Mouse (Mus musculus) neural tube, embryonic 11.5 days (tissue): ENCODE data around the gene Pate2. TPM values are rescaled to one million over a fixed set of nuclear protein-coding genes. Genes with fewer than 3 reads are reported as not detected.
A peak's percentile ranks its signal among the peaks of the same experiment; 100 is the strongest.

Experiments
- ATAC-seq: fragments of 200-750 bp; cut with Nextera tagmentation; 2 replicates; pipeline ENCODE4 v1.8.0; 2017; ENCODE audit warnings: moderate number of reproducible peaks, mild to moderate bottlenecking, moderate TSS enrichment, moderate library complexity; ENCODE audit not compliant: insufficient read depth, low FRiP score, low TSS enrichment
- DNase-seq: peaks from one replicate; pipeline ENCODE4 v3.0.0-alpha.2; 2015; ENCODE audit warnings: low spot score
- H3K27ac ChIP-seq: fragments of 300-500 bp; sonication (generic); 2 replicates; pipeline ENCODE4 v1.5.1; 2014; ENCODE audit warnings: low read depth, mild to moderate bottlenecking, low read length
- H3K27me3 ChIP-seq: fragments of 300-500 bp; sonication (generic); 2 replicates; pipeline ENCODE4 v1.6.1; 2014; ENCODE audit warnings: mild to moderate bottlenecking, low read length, mixed read lengths; ENCODE audit not compliant: control insufficient read depth, insufficient read depth
- H3K36me3 ChIP-seq: fragments of 300-500 bp; sonication (generic); 2 replicates; pipeline ENCODE4 v1.6.1; 2014; ENCODE audit warnings: mild to moderate bottlenecking, low read length, moderate library complexity, mixed read lengths; ENCODE audit not compliant: control insufficient read depth, insufficient read depth
- H3K4me1 ChIP-seq: fragments of 300-500 bp; sonication (generic); 2 replicates; pipeline ENCODE4 v1.6.1; 2014; ENCODE audit warnings: low read length, mixed read lengths; ENCODE audit not compliant: control insufficient read depth, insufficient read depth
- H3K4me2 ChIP-seq: fragments of 300-500 bp; sonication (generic); 2 replicates; pipeline ENCODE4 v1.6.1; 2014; ENCODE audit warnings: low read depth, mild to moderate bottlenecking, moderate library complexity
- H3K4me3 ChIP-seq: fragments of 300-500 bp; sonication (generic); 2 replicates; pipeline ENCODE4 v1.5.1; 2014; ENCODE audit warnings: low read depth, low read length
- H3K9ac ChIP-seq: fragments of 300-500 bp; sonication (generic); 2 replicates; pipeline ENCODE4 v1.6.1; 2014; ENCODE audit warnings: mild to moderate bottlenecking, low read length
- H3K9me3 ChIP-seq: fragments of 300-500 bp; sonication (generic); 2 replicates; pipeline ENCODE4 v1.6.1; 2016; ENCODE audit warnings: low read length; ENCODE audit not compliant: control insufficient read depth
- WGBS: fragments of 180-500 bp; shearing (Covaris S2); extraction: QIAGEN DNeasy Blood & Tissue Kit; methylation state at CpG from one replicate; pipeline ENCODE4 v1.1.7; 2014; 5-methylcytosine and 5-hydroxymethylcytosine counted together
- polyA plus RNA-seq: library from polyadenylated mRNA; unstranded; fragments of >200 nt; fragmentation: Nextera tagmentation; extraction: Ambion mirVana; gene quantifications from 2 replicates; pipeline ENCODE4 v1.2.1, GENCODE M21; 2014

Gene Pate2
- polyA plus RNA-seq, 1 experiment from 2014 or later = 0.53 TPM

- Histone ChIP-seq H3K27ac (no peak overlapping the region), H3K4me1 (no peaks in the 10 kb centered on the region), H3K4me3 (no peak overlapping the region), H3K27me3 (no peaks in the 10 kb centered on the region), H3K36me3 (no peaks in the 10 kb centered on the region), H3K9me3 (no peaks in the 10 kb centered on the region), H3K9ac (no peak overlapping the region), H3K4me2 (no peak overlapping the region)
- DNase-seq = no peak
- no peak for ATAC-seq
- 66% methylated on average over 9 of the region's 9 CpGs for WGBS
These were observed 36.8 kb upstream of the Pate2 start for GRCm38 (mm10) chr9:35533266-35533665.

GRCm38 (mm10) chr9:35535110-35535509, 35.0 kb upstream of the Pate2 start:
- peak; percentile 86 for ATAC-seq

GRCm38 (mm10) chr9:35535876-35536275, 34.2 kb upstream of the Pate2 start:
- Histone ChIP-seq H3K4me3 (no peak overlapping the region), H3K27me3 (no peaks in the 10 kb centered on the region), H3K4me2 (no peak overlapping the region), H3K27ac (no peak overlapping the region), H3K9ac (no peak overlapping the region), H3K9me3 (no peaks in the 10 kb centered on the region), H3K36me3 (no peaks in the 10 kb centered on the region), H3K4me1 (no peaks in the 10 kb centered on the region)
- 87% methylated on average over 4 of the region's 4 CpGs for WGBS
- DNase-seq = no peak
- no peak for ATAC-seq

More at GRCm38 (mm10) chr9:35535110-35535509, 35.0 kb upstream of the Pate2 start:
- Histone ChIP-seq H3K36me3 (no peaks in the 10 kb centered on the region), H3K9me3 (no peaks in the 10 kb centered on the region), H3K9ac (no peak overlapping the region), H3K4me2 (no peak overlapping the region), H3K4me1 (no peaks in the 10 kb centered on the region), H3K27me3 (no peaks in the 10 kb centered on the region), H3K4me3 (no peak overlapping the region), H3K27ac (no peak overlapping the region)
- DNase-seq = peak; percentile 77
- 15% methylated on average over 2 of the region's 2 CpGs for WGBS

- Histone ChIP-seq H3K9me3 (no peaks in the 10 kb centered on the region), H3K9ac (no peak overlapping the region), H3K4me1 (no peaks in the 10 kb centered on the region), H3K36me3 (no peaks in the 10 kb centered on the region), H3K27ac (no peak overlapping the region), H3K4me2 (no peak overlapping the region), H3K4me3 (no peak overlapping the region), H3K27me3 (no peaks in the 10 kb centered on the region)
- DNase-seq (no peak), ATAC-seq (no peak)
- 84% methylated on average over 13 of the region's 13 CpGs for WGBS
These were observed 30.9 kb upstream of the Pate2 start for GRCm38 (mm10) chr9:35539001-35539750.

- Histone ChIP-seq H3K9ac (no peak overlapping the region), H3K27ac (no peak overlapping the region), H3K4me3 (no peak overlapping the region), H3K9me3 (no peaks in the 10 kb centered on the region), H3K4me2 (no peak overlapping the region), H3K4me1 (no peaks in the 10 kb centered on the region), H3K36me3 (no peaks in the 10 kb centered on the region), H3K27me3 (no peaks in the 10 kb centered on the region)
- no peak for DNase-seq
- 90% methylated on average over 5 of the region's 5 CpGs for WGBS
- no peak for ATAC-seq
These were observed 29.1 kb upstream of the Pate2 start for GRCm38 (mm10) chr9:35541024-35541423.

GRCm38 (mm10) chr9:35541488-35541887, 28.6 kb upstream of the Pate2 start:
- DNase-seq (peak; percentile 85), ATAC-seq (peak; percentile 56)
- Histone ChIP-seq H3K4me1 (no peaks in the 10 kb centered on the region), H3K27ac (no peak overlapping the region), H3K4me3 (no peak overlapping the region), H3K27me3 (no peaks in the 10 kb centered on the region), H3K9me3 (no peaks in the 10 kb centered on the region), H3K36me3 (no peaks in the 10 kb centered on the region), H3K9ac (no peak overlapping the region), H3K4me2 (no peak overlapping the region)
- WGBS = 9% methylated on average over 6 of the region's 6 CpGs

GRCm38 (mm10) chr9:35541941-35542340, 28.1 kb upstream of the Pate2 start:
- no peak for DNase-seq
- Histone ChIP-seq H3K4me3 (no peak overlapping the region), H3K9me3 (no peaks in the 10 kb centered on the region), H3K36me3 (no peaks in the 10 kb centered on the region), H3K27me3 (no peaks in the 10 kb centered on the region), H3K9ac (no peak overlapping the region), H3K4me1 (no peaks in the 10 kb centered on the region), H3K27ac (no peak overlapping the region), H3K4me2 (no peak overlapping the region)
- WGBS = 75% methylated on average over 6 of the region's 6 CpGs
- ATAC-seq = no peak

GRCm38 (mm10) chr9:35543099-35543860, 26.8 kb upstream of the Pate2 start:
- H3K4me1 ChIP-seq = no peaks in the 10 kb centered on the region
- H3K9me3 ChIP-seq = no peaks in the 10 kb centered on the region
- H3K9ac ChIP-seq = no peak overlapping the region
- 81% methylated on average over 14 of the region's 14 CpGs for WGBS
- H3K4me2 ChIP-seq = no peak overlapping the region
- no peaks in the 10 kb centered on the region for H3K27me3 ChIP-seq
- DNase-seq (no peak), ATAC-seq (no peak)
- H3K27ac ChIP-seq = no peak overlapping the region
- H3K4me3 ChIP-seq = no peak overlapping the region
- no peaks in the 10 kb centered on the region for H3K36me3 ChIP-seq

- WGBS = 21% methylated on average over 2 of the region's 2 CpGs
- no peak overlapping the region for H3K27ac ChIP-seq
- no peak overlapping the region for H3K9ac ChIP-seq
- H3K27me3 ChIP-seq = no peaks in the 10 kb centered on the region
- no peaks in the 10 kb centered on the region for H3K9me3 ChIP-seq
- no peak overlapping the region for H3K4me2 ChIP-seq
- no peaks in the 10 kb centered on the region for H3K4me1 ChIP-seq
- no peaks in the 10 kb centered on the region for H3K36me3 ChIP-seq
- no peak for DNase-seq
- no peak overlapping the region for H3K4me3 ChIP-seq
- 0 out of 2 replicates have a peak, but pooled peaks have one; percentile 42 for ATAC-seq
These were observed 25.4 kb upstream of the Pate2 start for GRCm38 (mm10) chr9:35544666-35545065.
